Mouse (Mus musculus): ENCODE data around the gene Kcna7. TPM values are rescaled to one million over a fixed set of nuclear protein-coding genes. Genes with fewer than 3 reads are reported as not detected.
A peak's percentile ranks its signal among the peaks of the same experiment; 100 is the strongest.

The Kcna7 gene
- total RNA-seq, 2 experiments from 2014 or later = not detected

DNA sequence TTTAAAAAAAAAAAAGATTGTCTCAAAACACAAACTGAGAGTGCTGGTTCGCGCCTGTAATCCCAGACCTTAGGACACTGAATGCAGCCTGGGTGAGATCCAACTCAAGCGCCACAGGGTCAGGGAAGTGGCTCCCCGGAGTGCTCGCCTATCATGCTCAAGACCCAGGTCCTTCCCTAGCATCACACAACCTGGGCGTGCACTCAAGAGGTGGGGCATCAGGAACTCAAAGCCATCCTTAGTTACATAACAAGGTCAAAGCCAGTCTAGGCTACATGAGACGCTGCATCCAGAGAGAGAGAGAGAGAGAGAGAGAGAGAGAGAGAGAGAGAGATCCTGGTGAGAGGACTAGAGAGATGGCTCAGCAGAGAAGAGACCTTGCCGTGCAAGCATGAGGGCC, 21.1 kb downstream of the Kcna7 start:
- DNase-seq = no peak

DNA sequence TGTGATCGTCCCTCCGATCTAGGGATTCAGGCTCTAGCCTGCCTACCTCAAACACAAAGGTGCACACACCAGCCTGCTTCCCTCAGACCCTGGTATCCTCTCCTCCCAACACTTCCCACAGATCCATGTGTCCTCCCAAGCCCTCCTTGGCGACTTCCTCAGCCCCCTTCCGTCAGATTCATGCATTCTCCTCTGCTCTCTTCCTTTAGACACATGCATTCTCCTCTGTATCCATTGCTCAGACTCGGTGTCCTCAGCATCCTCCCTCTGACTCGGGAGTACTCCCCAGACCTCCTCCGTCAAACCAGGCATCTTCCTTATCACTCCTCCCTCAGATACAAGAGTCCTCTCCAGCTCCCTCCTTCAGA, 28.4 kb downstream of the Kcna7 start:
- no peak for DNase-seq

DNA sequence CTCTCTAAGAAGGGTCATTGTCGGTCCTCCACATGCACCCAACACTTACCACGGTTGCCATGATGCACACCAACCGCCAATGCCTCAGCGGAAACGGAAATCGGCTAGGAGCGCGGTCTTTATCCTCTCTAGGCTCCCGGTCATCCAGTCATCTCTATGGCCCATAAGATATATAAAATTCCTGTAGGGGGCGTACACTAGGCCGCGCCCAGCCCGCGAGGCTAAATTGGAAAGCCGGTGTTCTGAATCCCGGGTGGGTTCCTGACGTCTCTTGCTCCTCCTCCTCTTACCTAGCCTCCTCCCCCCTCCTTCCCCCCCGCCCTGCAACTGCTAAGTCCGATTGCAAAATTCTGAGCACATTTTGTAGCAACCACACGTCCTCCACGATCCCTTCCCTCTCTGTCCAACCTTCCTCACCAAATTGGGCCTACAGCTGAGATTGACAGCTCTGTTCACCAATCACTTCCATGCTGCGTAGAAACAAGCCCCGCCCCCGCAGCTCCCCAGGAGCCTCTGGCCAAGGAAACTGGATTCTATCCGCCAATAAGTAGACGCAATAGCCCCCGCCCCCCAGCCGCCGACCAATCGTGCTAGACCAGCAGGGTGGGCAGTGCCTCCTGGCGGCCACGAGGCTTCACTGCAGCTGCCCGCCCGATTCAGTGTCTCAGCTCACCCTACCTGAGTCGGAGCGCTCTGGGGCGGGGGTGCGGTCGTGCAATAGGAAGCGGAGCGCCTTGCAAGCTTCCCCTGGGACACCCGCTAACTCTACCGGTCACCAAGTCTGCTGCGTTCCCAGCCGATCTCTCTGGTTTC, 29.0 kb downstream of the Kcna7 start, which contains the start of gene Gys1:
Gys1 (plus strand) TSS at position 642 of the 813 bp plus-strand sequence.
- peak; percentile 100 for DNase-seq

DNA sequence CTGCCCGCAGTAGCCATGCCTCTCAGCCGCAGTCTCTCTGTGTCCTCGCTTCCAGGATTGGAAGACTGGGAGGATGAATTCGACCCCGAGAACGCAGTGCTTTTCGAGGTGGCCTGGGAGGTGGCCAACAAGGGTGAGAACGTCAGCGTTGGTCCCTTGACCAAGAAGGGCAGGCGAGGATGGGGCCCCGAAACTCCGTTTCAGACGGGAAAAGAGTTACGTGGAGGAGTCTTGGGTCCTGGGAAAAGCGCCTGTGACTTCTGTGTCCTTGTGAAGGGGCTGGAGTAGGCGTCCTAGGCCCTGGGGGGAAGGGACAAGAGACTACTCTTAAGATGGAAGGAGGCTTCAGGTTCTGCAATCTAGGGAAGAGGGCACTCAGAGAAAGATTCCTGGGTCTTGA, 29.6 kb downstream of the Kcna7 start:
- no peak for DNase-seq

DNA sequence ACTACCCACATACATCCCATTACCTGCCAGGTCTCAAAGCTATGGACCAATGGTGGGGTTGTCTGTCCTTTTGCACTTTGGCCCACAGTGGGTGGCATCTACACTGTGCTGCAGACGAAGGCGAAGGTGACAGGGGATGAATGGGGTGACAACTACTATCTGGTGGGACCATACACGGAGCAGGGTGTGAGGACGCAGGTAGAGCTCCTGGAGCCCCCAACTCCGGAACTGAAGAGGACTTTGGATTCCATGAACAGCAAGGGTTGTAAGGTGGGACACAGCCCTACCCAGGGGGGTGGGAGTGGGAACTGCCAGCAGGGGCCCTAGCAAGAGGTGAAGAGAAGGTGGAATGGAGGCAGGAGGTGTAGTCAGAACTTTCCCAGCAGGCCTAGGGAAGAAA, 31.0 kb downstream of the Kcna7 start:
- no peak for DNase-seq

DNA sequence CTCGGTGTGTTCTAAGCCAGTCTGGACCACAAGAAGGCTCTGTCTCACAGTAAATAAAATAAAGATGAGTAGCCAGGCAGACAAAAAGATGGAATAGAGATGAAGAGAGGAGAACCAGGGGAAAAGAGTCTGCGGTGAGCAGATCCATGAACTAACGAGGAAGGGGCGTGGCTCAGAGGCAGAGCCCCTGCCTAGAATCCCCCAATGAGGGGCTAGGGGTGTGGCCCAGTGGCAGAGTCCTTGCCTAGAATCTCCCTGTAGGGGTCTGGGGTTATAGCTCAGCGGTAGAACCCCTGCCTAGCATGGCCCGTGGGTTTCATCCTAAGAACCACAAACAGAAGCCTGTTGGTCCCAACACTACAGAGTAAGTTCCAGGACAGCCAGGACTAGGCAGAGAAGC, 31.6 kb downstream of the Kcna7 start:
- DNase-seq = no peak

DNA sequence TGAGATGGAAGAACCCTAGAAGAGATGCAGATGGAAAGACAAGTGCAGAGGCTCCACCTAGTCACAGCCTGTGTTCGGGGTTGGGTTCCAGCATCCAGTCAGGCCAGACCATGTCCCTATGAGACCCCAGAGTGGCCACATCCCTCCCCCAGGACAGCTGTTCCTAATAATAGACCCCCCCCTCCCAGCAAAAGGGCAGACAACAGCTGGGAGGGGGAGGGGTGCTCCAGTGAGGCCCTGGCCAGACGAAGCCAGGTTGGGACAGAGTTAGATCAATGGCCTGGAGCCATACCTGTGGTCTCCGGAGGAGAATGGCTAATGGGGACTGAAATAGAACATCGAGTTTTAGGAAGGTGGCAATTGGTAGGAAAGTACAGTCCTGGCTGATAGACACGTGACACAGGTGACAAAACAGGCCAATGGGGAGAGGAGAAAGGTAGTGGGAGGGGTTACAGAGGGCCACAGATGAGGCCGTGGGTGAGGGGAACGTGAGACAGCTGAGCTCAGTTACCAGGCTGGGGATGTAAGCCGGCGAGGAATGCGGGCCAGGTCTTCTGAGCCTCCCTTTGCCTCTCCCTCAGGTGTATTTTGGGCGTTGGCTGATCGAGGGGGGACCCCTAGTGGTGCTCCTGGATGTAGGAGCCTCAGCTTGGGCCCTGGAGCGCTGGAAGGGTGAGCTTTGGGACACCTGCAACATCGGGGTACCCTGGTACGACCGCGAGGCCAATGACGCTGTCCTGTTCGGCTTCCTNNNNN, 32.2 kb downstream of the Kcna7 start, which contains the start of gene Ruvbl2:
Ruvbl2 (minus strand) TSS at position 576 of the 756 bp plus-strand sequence.
- DNase-seq = no peak

DNA sequence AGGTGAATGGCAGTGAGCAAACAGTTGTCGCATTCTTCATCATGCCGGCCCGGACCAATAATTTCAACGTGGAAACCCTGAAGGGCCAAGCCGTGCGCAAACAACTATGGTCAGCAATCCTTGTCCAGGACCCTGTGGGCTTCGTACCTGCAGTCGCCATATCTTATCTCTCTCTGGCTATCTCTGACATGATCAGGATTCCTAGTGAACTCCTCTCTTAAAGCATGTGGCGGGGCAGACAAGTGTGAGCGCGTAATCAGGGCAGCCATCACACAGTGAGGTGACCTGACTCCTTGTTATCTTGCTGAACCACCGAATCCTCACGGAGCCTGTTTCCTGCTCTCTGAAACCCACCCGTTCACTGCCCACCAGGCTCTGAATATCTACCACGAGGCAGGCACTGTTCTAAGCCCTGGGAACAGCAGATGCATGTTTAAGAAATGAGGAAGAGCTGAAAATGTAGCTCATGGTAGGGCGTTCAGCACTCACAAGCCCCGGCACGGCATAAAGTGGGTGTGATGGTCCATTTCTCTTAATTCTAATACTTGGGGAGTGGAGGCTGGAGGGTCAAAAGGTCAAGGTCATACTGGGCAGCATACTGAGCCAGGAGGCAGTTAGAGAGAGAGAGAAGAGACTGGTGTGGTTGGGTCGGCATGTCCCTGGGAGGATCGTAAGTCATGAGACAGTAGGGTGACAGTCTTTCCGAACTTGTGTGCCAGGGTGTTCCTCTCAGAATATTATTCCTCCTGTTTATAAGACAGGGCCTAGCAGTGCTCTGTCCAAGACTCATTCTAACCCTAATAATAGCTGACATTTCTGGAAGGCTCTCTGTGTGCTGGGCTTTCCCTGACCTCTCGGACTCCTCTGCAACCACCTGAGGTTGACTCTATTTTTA, 38.3 kb downstream of the Kcna7 start:
- DNase-seq = no peak

DNA sequence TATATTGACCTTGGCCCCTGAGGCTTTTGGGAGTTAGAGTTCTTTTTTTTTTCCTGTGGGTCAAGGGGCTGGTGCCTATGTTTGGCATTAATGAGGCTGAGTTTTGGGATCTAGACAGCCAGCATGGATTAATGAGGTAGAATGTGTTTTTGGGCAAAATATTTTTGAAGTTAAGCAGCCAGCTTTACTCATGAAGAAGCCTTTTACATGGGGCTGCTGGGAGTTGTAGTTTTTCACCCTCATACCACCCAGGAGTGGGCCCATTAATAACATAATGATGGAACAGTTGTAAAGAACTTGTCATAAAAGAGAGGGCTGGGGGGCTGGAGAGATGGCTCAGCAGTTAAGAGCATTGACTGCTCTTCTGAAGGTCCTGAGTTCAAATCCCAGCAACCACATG, 41.1 kb downstream of the Kcna7 start:
- DNase-seq = no peak

DNA sequence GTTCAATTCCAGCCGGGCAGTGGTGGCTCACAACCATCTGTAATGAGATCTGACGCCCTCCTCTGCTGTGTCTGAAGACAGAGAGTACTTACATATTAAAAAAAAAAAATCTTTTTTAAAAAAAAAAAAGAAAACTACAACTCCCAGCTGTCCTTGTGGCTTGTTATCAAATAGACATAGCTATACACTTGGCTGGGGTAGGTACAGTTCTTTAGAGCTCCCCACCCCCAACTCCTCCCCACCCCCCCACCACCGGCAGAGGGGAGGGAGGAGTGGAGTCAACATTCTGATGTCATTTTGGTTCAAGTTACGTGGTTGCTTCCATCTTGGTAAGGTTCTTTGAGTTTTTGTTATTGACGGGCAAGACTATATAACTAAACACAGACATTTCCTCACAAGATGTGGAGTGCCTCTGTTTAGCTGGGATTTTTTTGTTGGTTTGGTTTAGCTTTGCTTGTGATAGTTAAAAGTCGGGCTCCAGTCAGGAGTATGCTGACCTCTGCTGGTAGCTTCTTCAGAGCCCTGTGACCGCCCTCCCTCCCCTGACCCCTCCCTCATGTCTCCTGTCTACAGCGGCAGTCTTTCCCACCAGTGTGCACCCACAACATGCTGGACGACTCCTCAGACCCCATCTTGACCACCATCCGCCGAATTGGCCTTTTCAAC, 42.0 kb downstream of the Kcna7 start:
- DNase-seq = no peak

DNA sequence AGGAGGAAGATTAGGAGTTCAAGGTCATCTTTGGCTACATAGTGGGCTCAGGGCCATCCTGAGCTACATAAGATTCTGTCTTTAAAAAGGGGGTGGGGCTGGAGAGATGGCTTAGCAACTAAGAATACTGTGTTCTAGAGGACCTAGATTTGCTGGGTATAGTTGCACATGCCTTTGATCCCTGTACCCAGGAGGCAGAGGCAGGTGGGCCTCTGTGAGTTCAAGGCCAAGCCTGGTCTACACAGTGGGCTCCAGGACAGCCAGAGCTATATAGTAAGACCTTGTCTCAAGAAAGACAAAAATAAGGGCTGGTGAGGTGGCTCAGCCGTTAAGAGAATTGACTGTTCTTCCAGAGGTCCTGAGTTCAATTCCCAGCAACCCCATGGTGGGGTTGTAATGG, 44.5 kb downstream of the Kcna7 start:
- DNase-seq = no peak

DNA sequence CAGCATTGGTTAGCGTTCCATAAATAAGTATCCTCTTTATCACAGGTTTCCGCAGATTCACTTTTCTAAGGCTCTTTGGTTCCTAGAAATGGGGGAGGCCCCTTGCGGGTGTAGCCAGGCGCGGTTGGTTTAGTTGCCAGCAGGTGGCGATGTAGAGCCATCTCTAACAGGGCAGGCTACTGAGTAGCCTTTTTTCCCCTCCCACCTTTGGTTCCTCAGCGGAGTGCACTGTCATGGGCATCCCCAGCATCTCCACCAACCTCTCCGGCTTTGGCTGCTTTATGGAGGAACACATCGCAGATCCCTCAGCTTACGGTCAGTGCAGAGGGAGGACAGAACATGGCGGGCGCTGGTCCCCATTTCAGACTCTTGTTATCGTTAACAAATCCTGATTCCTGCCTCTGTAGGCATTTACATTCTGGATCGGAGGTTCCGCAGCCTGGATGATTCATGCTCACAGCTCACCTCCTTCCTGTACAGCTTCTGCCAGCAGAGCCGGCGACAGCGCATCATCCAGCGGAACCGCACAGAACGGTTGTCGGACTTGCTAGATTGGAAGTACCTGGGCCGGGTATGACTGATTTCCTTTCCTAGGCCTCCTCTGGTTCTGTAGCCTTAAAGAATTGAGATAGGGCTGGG, 46.0 kb downstream of the Kcna7 start:
- peak; percentile 85 to 87 for DNase-seq

DNA sequence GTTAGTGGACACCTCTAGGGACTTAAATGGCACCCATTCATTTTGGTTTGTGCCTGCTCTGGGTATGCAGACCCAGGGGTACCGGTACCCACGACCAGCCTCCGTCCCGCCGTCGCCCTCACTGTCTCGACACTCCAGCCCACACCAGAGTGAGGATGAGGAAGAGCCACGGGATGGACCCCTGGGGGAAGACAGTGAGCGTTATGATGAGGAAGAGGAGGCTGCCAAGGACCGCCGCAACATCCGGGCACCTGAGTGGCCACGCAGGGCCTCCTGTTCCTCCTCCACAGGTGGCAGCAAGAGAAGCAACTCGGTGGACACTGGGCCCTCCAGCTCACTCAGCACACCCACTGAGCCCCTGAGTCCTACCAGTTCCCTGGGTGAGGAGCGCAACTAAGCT, 49.5 kb downstream of the Kcna7 start:
- DNase-seq = no peak

DNA sequence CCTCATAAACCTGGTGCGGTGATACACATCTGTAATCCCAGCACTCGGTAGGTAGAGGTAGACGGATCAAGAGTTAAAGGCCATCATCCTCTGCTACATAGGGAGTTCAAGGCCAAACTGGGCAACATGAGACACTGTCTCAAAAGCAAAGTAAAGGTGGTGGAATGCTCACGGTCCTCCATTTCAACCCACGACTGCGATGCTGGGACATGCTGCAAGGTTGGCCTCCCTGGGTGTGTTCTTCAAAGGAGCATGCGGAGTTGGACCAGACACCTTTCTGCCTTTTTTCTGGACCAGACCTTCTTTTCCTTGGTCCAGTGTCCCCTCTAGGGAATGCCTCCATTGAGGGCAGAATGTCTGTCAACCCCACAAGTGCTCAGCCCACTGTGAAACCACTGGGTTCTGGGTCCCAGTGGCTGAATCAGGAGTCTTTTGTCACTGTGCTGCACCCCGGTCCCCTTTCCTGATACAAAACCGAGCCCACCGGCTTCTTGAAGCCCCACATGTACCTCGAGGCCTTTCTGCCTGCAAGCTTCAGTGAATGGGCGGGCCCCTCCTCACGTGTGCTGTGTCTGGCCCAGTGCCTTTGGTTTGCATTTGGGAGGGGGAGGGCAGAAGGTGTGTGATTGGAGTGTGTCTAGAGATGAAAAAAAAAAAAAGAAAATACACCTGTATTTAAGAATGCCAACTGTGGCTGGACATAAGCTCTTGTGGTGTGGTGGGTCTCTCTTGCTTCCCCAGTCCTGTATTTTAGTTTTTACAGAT, 50.7 kb downstream of the Kcna7 start:
- DNase-seq = no peak

DNA sequence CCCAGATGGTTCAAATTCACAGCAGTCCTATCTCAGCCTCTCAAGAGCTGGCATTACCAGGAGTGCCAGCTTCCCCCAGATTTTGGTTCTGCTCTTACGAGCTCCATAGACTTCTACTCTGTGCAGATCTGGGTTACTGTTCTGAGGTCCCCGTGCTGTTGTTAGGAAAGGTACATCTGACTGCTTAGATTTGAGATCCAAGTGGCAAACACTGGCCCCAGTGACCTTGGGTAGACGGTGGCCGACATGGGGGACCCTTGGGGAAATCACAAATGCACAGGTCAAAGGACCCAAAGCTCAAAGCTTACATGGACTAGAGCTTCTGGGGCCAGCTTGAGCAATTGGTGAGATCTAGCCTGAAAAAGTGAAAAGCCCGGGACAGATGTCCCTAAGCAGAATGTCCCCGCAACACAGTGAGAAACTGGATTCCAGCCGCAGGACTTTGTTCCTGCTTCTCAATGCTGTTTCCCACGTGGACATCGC, 51.3 kb downstream of the Kcna7 start:
- no peak for DNase-seq

DNA sequence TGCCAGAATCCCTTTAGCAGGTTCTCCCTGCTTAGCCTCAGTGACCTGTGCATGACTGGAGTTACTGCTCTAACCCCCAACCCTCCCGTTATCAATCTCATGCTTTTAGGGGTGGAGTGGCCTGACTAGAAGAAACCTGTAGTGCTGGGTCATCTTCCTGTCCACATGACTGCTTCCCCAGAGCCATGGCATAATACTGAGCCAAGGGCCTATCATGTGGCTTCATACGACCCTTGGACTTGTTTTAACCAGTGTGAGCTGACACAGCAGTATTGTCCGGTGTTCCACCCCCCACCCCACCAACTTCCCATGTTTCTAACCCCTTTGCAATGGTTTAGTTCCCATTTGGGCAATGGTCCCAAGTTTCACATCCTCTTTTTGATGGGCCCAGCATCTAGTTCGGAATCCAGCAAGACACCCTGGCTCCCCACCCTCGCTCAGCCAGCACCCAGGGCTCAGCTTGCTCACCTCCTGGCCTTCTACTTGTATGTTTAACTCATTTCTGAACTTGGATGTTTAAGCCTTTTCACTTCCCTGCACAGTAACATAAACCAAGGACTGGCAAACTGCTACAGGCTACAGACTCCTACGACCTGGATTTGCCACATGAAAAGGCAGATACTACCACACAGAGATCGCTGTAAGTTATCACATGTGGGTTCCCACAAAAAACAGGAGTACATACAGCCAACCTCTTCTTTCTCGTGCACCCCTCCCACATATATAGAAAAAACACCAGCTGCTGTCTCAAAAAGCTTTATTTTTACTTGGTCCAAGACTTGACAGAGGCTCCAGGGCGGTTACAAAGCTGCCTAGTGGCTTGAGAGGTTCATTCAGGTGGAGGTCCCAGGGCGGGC, 52.0 kb downstream of the Kcna7 start:
- DNase-seq = no peak

DNA sequence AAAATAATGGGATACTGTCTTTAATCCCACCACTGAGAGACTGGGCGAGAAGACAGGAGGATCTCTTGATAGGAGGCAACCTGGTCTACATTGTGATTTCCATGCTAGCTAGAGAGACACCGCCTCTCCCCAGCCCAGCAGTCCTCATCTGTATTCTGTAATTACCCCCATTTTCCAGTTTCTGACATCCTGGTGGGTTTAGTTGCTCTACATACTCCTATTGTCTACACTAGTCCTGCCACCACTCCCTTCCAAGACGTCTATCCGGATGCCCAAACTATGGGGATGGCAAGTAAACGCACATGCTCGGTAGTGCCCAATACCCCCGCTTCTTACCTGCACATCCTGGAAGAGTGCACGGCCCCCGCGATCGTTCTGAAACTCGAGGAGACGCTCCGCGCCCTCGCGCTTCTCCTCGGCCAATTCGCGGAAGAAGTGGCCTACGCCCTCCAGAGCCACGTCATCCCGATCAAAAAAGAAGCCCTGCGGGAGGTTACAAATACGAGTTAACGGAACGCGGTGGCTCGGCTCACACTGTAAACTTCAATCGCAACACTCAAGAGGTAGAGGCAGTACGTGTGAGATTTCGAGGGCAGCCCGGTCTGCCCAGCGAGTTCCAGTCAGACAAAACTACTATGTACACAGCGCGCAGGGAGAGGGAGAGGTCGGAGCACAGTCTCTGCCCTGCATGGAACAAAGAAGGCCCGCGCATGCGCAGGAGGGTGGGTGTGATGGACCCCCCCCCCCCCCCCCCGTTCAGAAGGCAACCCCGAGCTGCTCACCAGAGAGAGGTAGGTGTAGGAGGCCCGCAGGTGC, 53.5 kb downstream of the Kcna7 start:
- DNase-seq = peak; percentile 70 to 71
